Mouse (Mus musculus): Measurements from ENCODE around the gene Slc36a2.

Slc36a2 gene

GRCm38 (mm10) chr11:55184733-55185291 lies at the start of gene Slc36a2:
TSS of gene Slc36a2 (minus strand) at chr11:55185077.
- peak; percentile 92 for ATAC-seq (ENCODE audit: insufficient number of reproducible peaks, low FRiP score, low TSS enrichment)

GRCm38 (mm10) chr11:55234288-55234687 lies 49.4 kb upstream of the Slc36a2 start:
- ATAC-seq (ENCODE audit: insufficient number of reproducible peaks, low FRiP score, low TSS enrichment): no peak

- no peak for ATAC-seq (ENCODE audit: insufficient number of reproducible peaks, low FRiP score, low TSS enrichment)
These were observed 46.2 kb upstream of the Slc36a2 start for GRCm38 (mm10) chr11:55231034-55231433.

- ATAC-seq (ENCODE audit: insufficient number of reproducible peaks, low FRiP score, low TSS enrichment): no peak
These were observed 36.4 kb upstream of the Slc36a2 start for GRCm38 (mm10) chr11:55221306-55221705.

- no peak for ATAC-seq (ENCODE audit: insufficient number of reproducible peaks, low FRiP score, low TSS enrichment)
These were observed 33.6 kb upstream of the Slc36a2 start for GRCm38 (mm10) chr11:55218473-55218872.

- ATAC-seq (ENCODE audit: insufficient number of reproducible peaks, low FRiP score, low TSS enrichment): no peak
These were observed 33.0 kb upstream of the Slc36a2 start for GRCm38 (mm10) chr11:55217880-55218279.

GRCm38 (mm10) chr11:55217418-55217817 lies 32.5 kb upstream of the Slc36a2 start:
- ATAC-seq (ENCODE audit: insufficient number of reproducible peaks, low FRiP score, low TSS enrichment): no peak

- ATAC-seq (ENCODE audit: insufficient number of reproducible peaks, low FRiP score, low TSS enrichment): no peak
These were observed 32.0 kb upstream of the Slc36a2 start for GRCm38 (mm10) chr11:55216830-55217229.

GRCm38 (mm10) chr11:55216061-55216460 lies 31.2 kb upstream of the Slc36a2 start:
- no peak for ATAC-seq (ENCODE audit: insufficient number of reproducible peaks, low FRiP score, low TSS enrichment)

GRCm38 (mm10) chr11:55214978-55215377 lies 30.1 kb upstream of the Slc36a2 start:
- ATAC-seq (ENCODE audit: insufficient number of reproducible peaks, low FRiP score, low TSS enrichment): no peak

- no peak for ATAC-seq (ENCODE audit: insufficient number of reproducible peaks, low FRiP score, low TSS enrichment)
These were observed 29.3 kb upstream of the Slc36a2 start for GRCm38 (mm10) chr11:55214161-55214560.

GRCm38 (mm10) chr11:55213518-55213917 lies 28.6 kb upstream of the Slc36a2 start:
- no peak for ATAC-seq (ENCODE audit: insufficient number of reproducible peaks, low FRiP score, low TSS enrichment)

- ATAC-seq (ENCODE audit: insufficient number of reproducible peaks, low FRiP score, low TSS enrichment): no peak
These were observed 24.9 kb upstream of the Slc36a2 start for GRCm38 (mm10) chr11:55209626-55210353.

GRCm38 (mm10) chr11:55209032-55209431 lies 24.2 kb upstream of the Slc36a2 start:
- no peak for ATAC-seq (ENCODE audit: insufficient number of reproducible peaks, low FRiP score, low TSS enrichment)

GRCm38 (mm10) chr11:55208001-55208690 lies 23.3 kb upstream of the Slc36a2 start:
- ATAC-seq (ENCODE audit: insufficient number of reproducible peaks, low FRiP score, low TSS enrichment): no peak

- no peak; the same call in 1 of the 2 replicates for ATAC-seq (ENCODE audit: insufficient number of reproducible peaks, low FRiP score, low TSS enrichment)
These were observed 19.7 kb upstream of the Slc36a2 start for GRCm38 (mm10) chr11:55204602-55205001.

GRCm38 (mm10) chr11:55204159-55204596 lies 19.3 kb upstream of the Slc36a2 start, which contains the start of gene Slc36a1:
TSS of gene Slc36a1 (plus strand) at chr11:55204350.
- ATAC-seq (ENCODE audit: insufficient number of reproducible peaks, low FRiP score, low TSS enrichment): peak; percentile 80

- no peak for ATAC-seq (ENCODE audit: insufficient number of reproducible peaks, low FRiP score, low TSS enrichment)
These were observed 13.0 kb upstream of the Slc36a2 start for GRCm38 (mm10) chr11:55197740-55198510.

GRCm38 (mm10) chr11:55197086-55197485 lies 12.2 kb upstream of the Slc36a2 start:
- ATAC-seq (ENCODE audit: insufficient number of reproducible peaks, low FRiP score, low TSS enrichment): no peak

- ATAC-seq (ENCODE audit: insufficient number of reproducible peaks, low FRiP score, low TSS enrichment): no peak
These were observed 5.3 kb upstream of the Slc36a2 start for GRCm38 (mm10) chr11:55190216-55190615.

GRCm38 (mm10) chr11:55187777-55188176 lies 2.9 kb upstream of the Slc36a2 start:
- no peak for ATAC-seq (ENCODE audit: insufficient number of reproducible peaks, low FRiP score, low TSS enrichment)
